Mouse (Mus musculus) midbrain, embryonic 15.5 days (tissue): ENCODE results near the gene Gls. TPM values are rescaled to one million over a fixed set of nuclear protein-coding genes. Genes with fewer than 3 reads are reported as not detected.
A peak's percentile ranks its signal among the peaks of the same experiment; 100 is the strongest.

Source experiments
- ATAC-seq: fragments of 200-750 bp; cut with Nextera tagmentation; replicated peaks from 2 replicates; pipeline ENCODE4 v1.8.0; 2017; ENCODE audit warnings: moderate TSS enrichment
- H3K27ac ChIP-seq: fragments of 300-500 bp; sonication (generic); 2 replicates; pipeline ENCODE4 v1.5.1; 2015; ENCODE audit warnings: mild to moderate bottlenecking, inconsistent platforms
- H3K27me3 ChIP-seq: fragments of 300-500 bp; sonication (generic); replicated peaks from 2 replicates; pipeline ENCODE4 v1.6.1; 2015; ENCODE audit warnings: inconsistent platforms
- H3K36me3 ChIP-seq: fragments of 300-500 bp; sonication (generic); replicated peaks from 2 replicates; pipeline ENCODE4 v1.6.1; 2015; ENCODE audit warnings: inconsistent platforms
- H3K4me1 ChIP-seq: fragments of 300-500 bp; sonication (generic); 2 replicates; pipeline ENCODE4 v1.6.1; 2015; ENCODE audit warnings: inconsistent platforms
- H3K4me2 ChIP-seq: fragments of 300-500 bp; sonication (generic); 2 replicates; pipeline ENCODE4 v1.6.1; 2015; ENCODE audit warnings: inconsistent platforms, mild to moderate bottlenecking, moderate library complexity
- H3K4me3 ChIP-seq: fragments of 300-500 bp; sonication (generic); 2 replicates; pipeline ENCODE4 v1.5.1; 2015; ENCODE audit warnings: mild to moderate bottlenecking, inconsistent platforms
- H3K9ac ChIP-seq: fragments of 300-500 bp; sonication (generic); 2 replicates; pipeline ENCODE4 v1.6.1; 2015; ENCODE audit warnings: mild to moderate bottlenecking, inconsistent platforms
- H3K9me3 ChIP-seq: fragments of 300-500 bp; sonication (generic); 2 replicates; pipeline ENCODE4 v1.6.1; 2016; ENCODE audit warnings: inconsistent platforms
- WGBS: fragments of 180-500 bp; shearing (Covaris S2); methylation state at CpG from one replicate; pipeline ENCODE4 v1.1.7; 2015; ENCODE audit warnings: mixed read lengths; 5-methylcytosine and 5-hydroxymethylcytosine counted together
- polyA plus RNA-seq: library from polyadenylated mRNA; unstranded; fragments of >200 nt; fragmentation: Nextera tagmentation; extraction: Ambion mirVana; gene quantifications from 2 replicates; pipeline ENCODE4 v1.2.1, GENCODE M21; 2015

Gene Gls
- polyA plus RNA-seq, 1 experiment from 2014 or later, result 38.9 TPM

DNA sequence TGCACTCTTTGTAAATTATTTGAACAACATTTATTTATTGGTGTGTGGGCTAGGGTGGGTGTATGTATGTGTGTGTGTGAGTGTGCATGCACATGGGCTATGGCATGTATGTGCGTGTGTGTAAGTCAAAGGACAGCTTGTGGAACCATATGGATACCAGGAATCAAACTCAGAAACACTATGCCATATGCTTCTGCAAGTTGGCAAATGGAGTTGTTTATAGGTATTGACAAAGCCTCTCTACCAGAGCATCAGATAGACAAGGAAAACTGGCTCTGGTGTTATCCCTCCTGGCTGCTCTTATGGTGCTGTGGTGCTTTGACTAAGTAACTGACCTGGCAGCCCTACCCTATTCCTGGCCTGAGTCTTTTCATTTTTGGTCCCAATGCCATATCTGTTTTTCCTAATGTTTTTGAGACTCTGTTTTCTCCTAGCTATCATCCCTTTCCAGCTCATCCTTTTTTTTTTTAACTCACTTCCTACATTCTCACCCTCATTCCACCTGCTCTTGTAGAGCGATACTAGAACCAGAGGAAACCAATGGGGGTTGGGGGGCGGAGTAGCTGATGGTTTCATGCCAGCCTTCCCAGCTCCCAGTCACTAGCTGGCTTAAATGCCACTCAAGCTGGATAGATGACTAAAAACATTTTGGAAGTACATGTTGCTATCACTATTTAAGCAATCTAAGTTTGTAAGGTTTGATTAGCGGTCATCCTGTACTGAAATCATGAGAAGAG is 27.5 kb upstream of the Gls start:
- ATAC-seq, result no peak
- no peaks in the 10 kb centered on the region for H3K9me3 ChIP-seq
- H3K4me3 ChIP-seq, result no peak overlapping the region
- no peaks in the 10 kb centered on the region for H3K27me3 ChIP-seq
- H3K9ac ChIP-seq, result no peak overlapping the region
- H3K36me3 ChIP-seq, result no peaks in the 10 kb centered on the region
- no peak overlapping the region for H3K27ac ChIP-seq
- H3K4me2 ChIP-seq, result no peak overlapping the region
- 96% methylated on average over 4 of the region's 4 CpGs for WGBS
- no peaks in the 10 kb centered on the region for H3K4me1 ChIP-seq

DNA sequence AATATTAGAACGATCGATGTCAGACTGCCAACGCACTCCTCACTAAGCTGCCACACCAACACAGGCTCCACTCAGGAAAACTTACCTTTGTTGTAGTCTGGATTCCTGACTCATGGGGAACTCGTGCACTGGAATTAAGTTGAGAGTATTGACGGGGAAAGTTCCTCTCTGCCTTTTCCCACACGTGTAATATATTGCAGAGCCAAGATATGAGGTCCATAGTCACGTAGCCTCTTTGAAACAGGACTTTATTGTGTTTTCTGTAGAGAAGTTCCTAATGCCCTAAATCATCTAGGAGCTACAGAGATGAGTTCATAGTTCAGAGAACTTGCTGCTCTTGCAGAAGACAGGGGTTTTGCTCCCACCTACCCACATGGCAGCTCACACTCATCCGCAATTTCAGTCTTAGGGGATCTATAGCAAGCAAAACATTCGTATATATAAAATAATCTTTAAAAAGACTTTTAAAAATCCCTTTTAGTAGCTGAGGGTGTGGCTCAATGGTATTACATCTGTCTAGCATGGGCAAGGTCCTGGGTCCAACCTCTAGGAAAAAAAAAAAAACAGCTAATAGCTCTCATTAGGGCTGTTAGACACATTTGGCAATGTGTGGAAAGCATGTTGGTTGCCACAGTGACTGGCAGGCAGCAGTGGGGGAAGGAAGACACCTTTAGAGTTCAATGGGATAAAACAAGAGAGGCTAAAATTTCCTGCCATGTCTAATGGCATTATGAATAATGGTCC is 25.1 kb upstream of the Gls start:
- no peaks in the 10 kb centered on the region for H3K9me3 ChIP-seq
- H3K4me1 ChIP-seq, result no peaks in the 10 kb centered on the region
- H3K27ac ChIP-seq, result no peak overlapping the region
- no peaks in the 10 kb centered on the region for H3K27me3 ChIP-seq
- no peak for ATAC-seq
- no peak overlapping the region for H3K4me2 ChIP-seq
- no peak overlapping the region for H3K9ac ChIP-seq
- no peaks in the 10 kb centered on the region for H3K36me3 ChIP-seq
- no peak overlapping the region for H3K4me3 ChIP-seq
- WGBS, result 85% methylated on average over 9 of the region's 9 CpGs

DNA sequence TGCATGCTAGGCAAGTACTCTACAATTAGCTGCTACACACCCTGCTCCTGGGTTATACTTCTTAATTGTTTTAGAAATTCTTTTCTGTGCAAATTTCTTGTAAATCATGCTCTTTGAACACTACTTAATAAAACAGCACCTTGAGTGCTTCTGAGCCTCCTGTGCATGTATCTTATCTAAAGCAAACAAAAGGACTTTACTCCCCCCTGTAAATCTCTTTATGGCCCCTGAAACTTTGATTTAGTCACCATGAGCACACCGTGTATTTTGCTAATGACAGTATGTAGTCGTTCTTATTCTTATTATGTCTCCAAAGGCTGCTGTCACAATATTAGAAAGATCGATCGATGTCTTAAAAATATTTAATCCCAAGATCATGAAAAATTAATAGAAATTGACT is 23.9 kb upstream of the Gls start:
- Histone ChIP-seq H3K4me1 (no peaks in the 10 kb centered on the region), H3K4me3 (no peak overlapping the region), H3K9ac (no peak overlapping the region), H3K27ac (no peak overlapping the region), H3K27me3 (no peaks in the 10 kb centered on the region), H3K36me3 (no peaks in the 10 kb centered on the region), H3K9me3 (no peaks in the 10 kb centered on the region), H3K4me2 (no peak overlapping the region)
- WGBS, result 86% methylated on average over 4 of the region's 4 CpGs
- no peak for ATAC-seq

DNA sequence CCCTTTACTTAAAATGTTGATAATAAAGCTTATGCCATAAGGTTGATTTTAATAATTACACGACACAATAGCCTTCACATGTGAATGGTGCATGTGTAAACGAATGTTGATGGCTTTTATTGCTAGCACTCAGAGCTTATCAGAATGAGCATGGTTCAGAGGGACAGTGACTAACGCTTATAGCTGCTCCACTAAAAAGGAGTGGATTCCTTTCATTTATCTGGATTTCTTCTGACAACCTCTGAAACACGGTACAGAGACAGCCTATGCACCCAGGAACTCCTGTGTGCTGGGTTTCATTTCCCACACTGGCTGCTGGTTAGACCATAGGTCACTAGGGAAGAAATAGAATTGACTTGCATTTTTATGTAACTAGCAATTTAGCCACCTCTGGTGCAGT is 23.2 kb upstream of the Gls start:
- Histone ChIP-seq H3K9ac (no peak overlapping the region), H3K27me3 (no peaks in the 10 kb centered on the region), H3K9me3 (no peaks in the 10 kb centered on the region), H3K4me3 (no peak overlapping the region), H3K4me1 (no peaks in the 10 kb centered on the region), H3K4me2 (no peak overlapping the region), H3K27ac (no peak overlapping the region), H3K36me3 (no peaks in the 10 kb centered on the region)
- ATAC-seq, result no peak
- WGBS, result 86% methylated on average over 4 of the region's 4 CpGs

DNA sequence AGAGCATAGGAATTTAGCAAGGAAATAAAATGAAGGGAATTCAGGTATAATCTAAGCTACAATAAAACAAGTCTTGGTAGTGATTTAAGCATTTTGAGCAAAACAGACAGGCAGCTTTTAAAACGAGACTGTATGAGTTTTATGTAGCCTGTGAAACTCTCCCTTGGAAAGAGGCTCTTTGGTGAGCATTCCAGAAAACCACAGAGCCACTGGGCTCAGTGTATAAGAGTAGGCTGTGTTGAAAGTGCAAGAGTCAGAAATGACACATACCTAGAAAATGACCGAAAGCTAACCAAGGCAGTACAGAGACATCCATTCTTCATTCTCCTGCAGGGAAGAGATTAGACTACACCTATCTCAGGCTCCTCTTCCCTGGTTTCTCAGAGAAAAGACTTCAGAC is 21.4 kb upstream of the Gls start:
- Histone ChIP-seq H3K4me2 (no peak overlapping the region), H3K9me3 (no peaks in the 10 kb centered on the region), H3K36me3 (no peaks in the 10 kb centered on the region), H3K27ac (no peak overlapping the region), H3K9ac (no peak overlapping the region), H3K4me3 (no peak overlapping the region), H3K27me3 (no peaks in the 10 kb centered on the region), H3K4me1 (no peaks in the 10 kb centered on the region)
- 79% methylated on average over 2 of the region's 2 CpGs for WGBS
- no peak for ATAC-seq

DNA sequence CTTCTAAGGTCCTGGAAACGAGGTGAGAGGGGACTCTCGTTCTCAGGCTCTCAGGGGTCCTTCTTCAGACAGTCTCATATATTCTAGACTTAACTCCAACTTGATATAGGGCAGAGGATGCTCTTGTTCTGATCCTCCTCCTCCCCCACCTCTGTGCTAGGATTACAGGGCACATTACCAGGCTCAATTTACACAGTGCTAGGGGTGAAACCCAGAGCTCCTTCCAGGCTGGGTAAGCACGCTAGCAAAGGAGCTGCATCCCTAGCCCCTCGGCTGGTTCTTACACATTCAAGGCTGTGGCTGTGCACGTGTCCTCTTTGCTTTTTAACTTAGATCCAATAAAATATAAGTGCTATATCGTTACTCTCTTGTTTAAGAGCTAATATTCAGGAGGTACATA is 20.4 kb upstream of the Gls start:
- 81% methylated on average over 6 of the region's 6 CpGs for WGBS
- ATAC-seq, result no peak
- Histone ChIP-seq H3K4me3 (no peak overlapping the region), H3K4me2 (no peak overlapping the region), H3K36me3 (no peaks in the 10 kb centered on the region), H3K9ac (no peak overlapping the region), H3K27me3 (no peaks in the 10 kb centered on the region), H3K9me3 (no peaks in the 10 kb centered on the region), H3K27ac (no peak overlapping the region), H3K4me1 (no peaks in the 10 kb centered on the region)

DNA sequence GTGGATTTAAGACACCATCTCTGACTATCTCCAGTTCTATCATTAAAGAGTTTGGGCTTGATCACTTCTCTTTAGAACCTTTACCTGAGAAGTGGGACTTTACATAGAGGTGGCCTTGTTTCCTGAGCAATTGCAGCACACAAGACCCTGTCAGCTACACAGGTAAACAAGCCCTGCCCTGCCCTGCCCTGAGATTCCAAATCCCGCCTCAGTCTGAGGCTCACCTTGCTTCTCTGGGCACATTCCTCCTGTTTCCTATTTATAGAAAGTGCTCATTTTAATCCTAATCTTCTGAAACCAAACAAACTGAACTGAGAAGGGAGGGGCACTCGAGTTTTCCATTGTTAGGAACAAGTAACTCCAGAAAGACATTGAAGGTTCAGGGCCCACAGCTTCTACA is 19.4 kb upstream of the Gls start:
- 72% methylated on average over 2 of the region's 2 CpGs for WGBS

DNA sequence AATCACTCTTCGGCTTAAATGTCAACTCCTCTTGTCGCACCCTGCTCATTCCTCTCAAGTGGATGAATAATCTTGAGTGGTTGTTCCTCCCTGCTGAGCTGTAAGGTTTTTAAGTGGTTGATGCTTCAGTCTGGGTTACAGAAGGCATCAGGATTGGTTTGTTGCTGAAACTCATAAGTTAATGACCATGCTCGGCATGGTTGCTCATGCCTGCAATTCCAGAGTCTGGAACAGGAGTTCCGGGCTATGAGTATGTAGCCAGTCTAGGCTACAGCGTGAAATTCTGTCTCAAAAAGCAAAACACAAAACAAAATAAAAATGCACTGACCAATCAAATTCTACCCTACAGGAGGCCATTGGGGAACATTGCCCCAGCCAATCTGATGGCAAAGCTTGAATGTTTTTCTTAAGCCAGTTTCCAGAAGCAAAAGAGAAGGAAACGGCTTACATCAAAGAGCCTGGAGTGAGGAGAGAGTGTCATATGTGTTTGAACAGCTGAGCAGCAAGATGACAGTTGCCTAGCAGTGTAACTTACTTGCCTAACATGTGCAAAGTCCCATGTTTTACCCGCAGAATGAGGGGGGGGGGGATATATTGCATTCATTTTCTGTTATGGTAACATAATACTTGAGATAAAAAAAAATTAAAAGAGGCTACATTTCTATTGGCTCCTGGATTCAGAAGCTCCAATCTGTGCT is 18.2 kb upstream of the Gls start:
- no peak overlapping the region for H3K27ac ChIP-seq
- no peak overlapping the region for H3K4me2 ChIP-seq
- WGBS, result 71% methylated on average over 7 of the region's 7 CpGs

More for the DNA sequence above, 19.4 kb upstream of the Gls start:
- Histone ChIP-seq H3K36me3 (no peaks in the 10 kb centered on the region), H3K9ac (no peak overlapping the region), H3K4me3 (no peak overlapping the region), H3K9me3 (no peaks in the 10 kb centered on the region), H3K4me2 (no peak overlapping the region), H3K4me1 (no peaks in the 10 kb centered on the region), H3K27ac (no peak overlapping the region), H3K27me3 (no peaks in the 10 kb centered on the region)
- ATAC-seq, result no peak

DNA sequence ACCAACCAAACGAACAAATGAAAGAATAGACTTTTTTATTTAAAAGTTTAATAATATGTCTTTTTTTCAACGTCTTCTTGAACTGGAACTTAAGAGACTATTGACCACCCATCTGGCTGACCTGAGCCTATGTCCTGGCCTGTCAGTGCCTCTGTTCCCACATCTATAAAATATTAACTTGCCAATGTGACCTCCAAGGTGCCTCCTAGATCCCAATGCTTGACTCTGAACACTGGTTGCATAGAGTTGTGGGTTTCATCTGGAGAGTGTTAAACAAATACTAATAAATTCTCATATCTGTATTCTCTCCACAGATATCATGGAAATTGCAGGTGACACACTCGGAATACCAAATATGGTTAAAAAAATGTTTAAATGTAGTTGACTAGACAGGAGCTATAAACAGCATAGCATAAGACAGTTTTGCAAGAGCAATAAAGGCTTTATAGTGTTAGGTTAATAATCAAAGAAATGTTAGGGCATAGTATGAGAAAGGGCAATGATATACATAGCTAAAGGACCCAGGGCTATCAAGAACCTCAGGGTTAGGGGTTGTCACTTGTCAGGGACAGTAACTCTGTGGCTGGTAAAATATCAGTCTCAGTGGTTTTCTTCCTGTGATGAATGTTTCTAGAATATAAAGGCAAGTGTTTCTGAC is 16.0 kb upstream of the Gls start:
- no peaks in the 10 kb centered on the region for H3K27me3 ChIP-seq
- no peaks in the 10 kb centered on the region for H3K4me1 ChIP-seq
- no peaks in the 10 kb centered on the region for H3K9me3 ChIP-seq
- 89% methylated on average over 3 of the region's 3 CpGs for WGBS
- H3K9ac ChIP-seq, result no peak overlapping the region
- no peak overlapping the region for H3K4me2 ChIP-seq
- no peaks in the 10 kb centered on the region for H3K36me3 ChIP-seq
- no peak for ATAC-seq
- H3K4me3 ChIP-seq, result no peak overlapping the region
- no peak overlapping the region for H3K27ac ChIP-seq

More for the DNA sequence above, 18.2 kb upstream of the Gls start:
- no peak for ATAC-seq
- Histone ChIP-seq H3K4me1 (no peaks in the 10 kb centered on the region), H3K4me3 (no peak overlapping the region), H3K9me3 (no peaks in the 10 kb centered on the region), H3K36me3 (no peaks in the 10 kb centered on the region), H3K9ac (no peak overlapping the region), H3K27me3 (no peaks in the 10 kb centered on the region)

DNA sequence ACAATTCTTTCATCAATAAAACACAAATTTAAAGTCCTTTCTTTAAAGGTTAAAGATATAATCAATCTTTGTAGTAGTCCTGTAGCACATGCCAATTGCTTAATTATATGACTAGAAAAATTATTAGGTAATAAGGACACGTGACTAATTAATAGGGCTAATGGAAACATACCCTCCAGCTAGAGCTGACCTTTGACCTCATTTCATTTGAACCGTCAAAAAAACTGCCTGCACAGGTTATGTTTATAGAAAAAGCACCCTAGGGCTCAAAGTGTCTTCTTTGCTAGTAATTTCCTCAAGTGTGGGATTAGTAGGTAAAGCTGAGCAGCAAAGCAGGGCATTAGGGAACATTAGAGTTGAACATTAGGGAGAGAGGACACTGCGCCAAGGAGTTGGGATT is 9.2 kb upstream of the Gls start:
- no peaks in the 10 kb centered on the region for H3K9me3 ChIP-seq
- no peak overlapping the region for H3K4me2 ChIP-seq
- no peak overlapping the region for H3K27ac ChIP-seq
- H3K36me3 ChIP-seq, result no peaks in the 10 kb centered on the region
- H3K4me1 ChIP-seq, result no peaks in the 10 kb centered on the region
- no peak overlapping the region for H3K4me3 ChIP-seq
- WGBS, result 71% methylated on average over 3 of the region's 3 CpGs
- H3K27me3 ChIP-seq, result no peaks in the 10 kb centered on the region
- no peak for ATAC-seq
- no peak overlapping the region for H3K9ac ChIP-seq

DNA sequence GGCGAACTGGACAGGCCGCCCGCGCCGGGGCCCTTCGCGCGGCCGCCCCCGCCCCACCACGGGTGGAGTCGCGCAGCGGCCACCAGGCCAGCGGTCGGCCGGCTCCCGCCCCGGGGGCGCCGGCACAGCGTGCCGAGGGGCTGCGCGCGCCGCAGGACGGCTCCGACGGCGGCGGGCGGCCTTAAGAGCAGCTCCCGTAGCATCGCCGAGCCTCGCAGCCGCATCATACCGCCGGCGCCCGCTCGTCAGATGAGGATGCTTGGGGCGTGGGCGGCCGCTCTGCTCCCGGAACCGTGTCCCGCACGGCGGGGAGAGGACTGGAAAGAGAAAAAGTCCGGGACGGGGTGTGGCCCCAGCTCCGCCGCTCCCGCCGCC is 279 bp downstream of the Gls start:
- Histone ChIP-seq H3K9me3 (no peaks in the 10 kb centered on the region), H3K4me3 (peak overlapping the region; percentile 87), H3K4me1 (peaks cover 20% of the 10 kb centered on the region), H3K4me2 (peak overlapping the region; percentile 81), H3K36me3 (no peaks in the 10 kb centered on the region), H3K9ac (peak overlapping the region; percentile 95), H3K27ac (peak overlapping the region; percentile 98), H3K27me3 (no peaks in the 10 kb centered on the region; the same call in 1 of the 2 replicates)
- peak; percentile 82 for ATAC-seq
- under 1% methylated on average over 57 of the region's 57 CpGs for WGBS
